Mouse (Mus musculus) kidney, postnatal 36 days (tissue): ENCODE measurements around the gene Mink1.

Experiments
- DNase-seq, 2 experiments: peaks; one replicate each; pipeline ENCODE4 v3.0.0; 2021 to 2022; ENCODE audit warnings: mixed read lengths in 2 of 2

Gene Mink1

GRCm38 (mm10) chr11:70595638-70596037, 33.0 kb downstream of the Mink1 start:
- DNase-seq: peak; percentile 40 to 58

- peak; percentile 32 to 51 for DNase-seq
These were observed 33.4 kb downstream of the Mink1 start for GRCm38 (mm10) chr11:70596094-70596493.

GRCm38 (mm10) chr11:70597301-70597700, 34.6 kb downstream of the Mink1 start:
- DNase-seq: no peak

- DNase-seq: no peak
These were observed 35.8 kb downstream of the Mink1 start for GRCm38 (mm10) chr11:70598451-70598953.

- peak; percentile 83 to 91 for DNase-seq
These were observed 42.4 kb downstream of the Mink1 start for GRCm38 (mm10) chr11:70605024-70605566.

- DNase-seq: no peak
These were observed 44.0 kb downstream of the Mink1 start for GRCm38 (mm10) chr11:70606717-70607116.

- DNase-seq: no peak
These were observed 44.9 kb downstream of the Mink1 start for GRCm38 (mm10) chr11:70607611-70608010.

GRCm38 (mm10) chr11:70608381-70609066, 45.8 kb downstream of the Mink1 start:
- DNase-seq: peak; percentile 79 to 82

- DNase-seq: no peak
These were observed 48.1 kb downstream of the Mink1 start for GRCm38 (mm10) chr11:70610752-70611151.

GRCm38 (mm10) chr11:70612505-70612904, 49.8 kb downstream of the Mink1 start:
- DNase-seq: peak in 1 of 2 experiments; percentile 53

GRCm38 (mm10) chr11:70615074-70615473, 52.4 kb downstream of the Mink1 start:
- DNase-seq: peak; percentile 77 to 84

- DNase-seq: no peak
These were observed 52.9 kb downstream of the Mink1 start, which contains the start of gene 4930544D05Rik for GRCm38 (mm10) chr11:70615516-70616093. 4930544D05Rik (plus strand) TSS chr11:70615848.

GRCm38 (mm10) chr11:70619101-70619500, 56.4 kb downstream of the Mink1 start, which contains the start of gene Chrne:
Chrne (minus strand) TSS chr11:70619216.
- DNase-seq: no peak

GRCm38 (mm10) chr11:70621972-70622814, 59.5 kb downstream of the Mink1 start:
- DNase-seq: peak; percentile 34 to 39

- DNase-seq: peak in 1 of 2 experiments; percentile 51
These were observed 60.5 kb downstream of the Mink1 start for GRCm38 (mm10) chr11:70623053-70623742.

- peak; percentile 46 to 81 for DNase-seq
These were observed 62.8 kb downstream of the Mink1 start for GRCm38 (mm10) chr11:70625473-70625872.

GRCm38 (mm10) chr11:70626877-70627276, 64.2 kb downstream of the Mink1 start:
- peak; percentile 35 to 66 for DNase-seq

GRCm38 (mm10) chr11:70628431-70628830, 65.8 kb downstream of the Mink1 start:
- DNase-seq: no peak

- DNase-seq: no peak
These were observed 66.9 kb downstream of the Mink1 start for GRCm38 (mm10) chr11:70629557-70629956.

- peak; percentile 70 to 80 for DNase-seq
These were observed 67.4 kb downstream of the Mink1 start for GRCm38 (mm10) chr11:70630129-70630528.

- DNase-seq: no peak
These were observed 72.9 kb downstream of the Mink1 start for GRCm38 (mm10) chr11:70635601-70636000.

- no peak for DNase-seq
These were observed 75.1 kb downstream of the Mink1 start for GRCm38 (mm10) chr11:70637764-70638163.
